Mouse (Mus musculus) liver, embryonic 13.5 days (tissue): Measurements from ENCODE around the gene D430041D05Rik. TPM values are rescaled to one million over a fixed set of nuclear protein-coding genes. Genes with fewer than 3 reads are reported as not detected.

Experiments used
- ATAC-seq: fragments of 200-750 bp; cut with Nextera tagmentation; 2 replicates; pipeline ENCODE4 v1.8.0; 2017; ENCODE audit warnings: low read depth, mild to moderate bottlenecking, moderate number of reproducible peaks, moderate library complexity
- DNase-seq: peaks from one replicate; pipeline ENCODE4 v3.0.0; 2022
- H3K27ac ChIP-seq: fragments of 300-500 bp; sonication (generic); 2 replicates; pipeline ENCODE4 v1.5.1; 2015; ENCODE audit warnings: moderate library complexity, mild to moderate bottlenecking, inconsistent platforms
- H3K27me3 ChIP-seq: fragments of 300-500 bp; sonication (generic); 2 replicates; pipeline ENCODE4 v1.6.1; 2015; ENCODE audit warnings: mild to moderate bottlenecking, inconsistent platforms
- H3K36me3 ChIP-seq: fragments of 300-500 bp; sonication (generic); 2 replicates; pipeline ENCODE4 v1.6.1; 2015; ENCODE audit warnings: mild to moderate bottlenecking, inconsistent platforms
- H3K4me1 ChIP-seq: fragments of 300-500 bp; sonication (generic); replicated peaks from 2 replicates; pipeline ENCODE4 v1.6.1; 2015; ENCODE audit warnings: inconsistent platforms
- H3K4me2 ChIP-seq: fragments of 300-500 bp; sonication (generic); 2 replicates; pipeline ENCODE4 v1.6.1; 2015; ENCODE audit warnings: inconsistent platforms, mild to moderate bottlenecking, moderate library complexity
- H3K4me3 ChIP-seq: fragments of 300-500 bp; sonication (generic); replicated peaks from 2 replicates; pipeline ENCODE4 v1.5.1; 2015; ENCODE audit warnings: mild to moderate bottlenecking, inconsistent platforms
- H3K9ac ChIP-seq: fragments of 300-500 bp; sonication (generic); 2 replicates; pipeline ENCODE4 v1.6.1; 2015; ENCODE audit warnings: mild to moderate bottlenecking, inconsistent platforms
- H3K9me3 ChIP-seq: fragments of 300-500 bp; sonication (generic); replicated peaks from 2 replicates; pipeline ENCODE4 v1.6.1; 2016; ENCODE audit warnings: inconsistent platforms
- WGBS: fragments of 180-500 bp; shearing (Covaris S2); methylation state at CpG from one replicate; pipeline ENCODE4 v1.1.7; 2015; ENCODE audit not compliant: insufficient replicate concordance; 5-methylcytosine and 5-hydroxymethylcytosine counted together
- polyA plus RNA-seq: library from polyadenylated mRNA; unstranded; fragments of >200 nt; fragmentation: Nextera tagmentation; extraction: Ambion mirVana; gene quantifications from 2 replicates; pipeline ENCODE4 v1.2.1, GENCODE M21; 2015

D430041D05Rik gene
- polyA plus RNA-seq, 1 experiment from 2014 or later, result 0.01 TPM

DNA sequence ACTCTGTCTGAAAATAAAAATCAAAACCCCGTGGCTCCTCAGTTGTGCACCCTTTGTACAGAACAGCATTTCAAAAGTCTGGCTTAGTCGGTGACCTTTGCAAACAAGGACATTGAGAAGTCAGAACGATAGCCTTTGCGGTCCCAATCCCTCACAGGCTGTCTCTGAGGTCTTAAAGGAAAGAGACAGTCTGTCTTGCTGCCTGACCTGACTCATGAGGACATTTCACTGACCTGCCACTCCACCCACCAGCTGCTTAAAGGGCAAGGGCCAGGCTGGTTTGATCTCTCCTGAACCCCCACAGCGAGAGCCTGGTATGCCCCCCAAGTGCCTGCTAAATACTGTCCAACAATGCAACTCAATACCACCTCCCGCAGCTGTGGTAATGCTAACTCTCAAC lies 6.8 kb downstream of the D430041D05Rik start:
- ATAC-seq, result no peak
- no peaks in the 10 kb centered on the region for H3K36me3 ChIP-seq
- WGBS, result 68% methylated on average over 6 of the region's 6 CpGs

DNA sequence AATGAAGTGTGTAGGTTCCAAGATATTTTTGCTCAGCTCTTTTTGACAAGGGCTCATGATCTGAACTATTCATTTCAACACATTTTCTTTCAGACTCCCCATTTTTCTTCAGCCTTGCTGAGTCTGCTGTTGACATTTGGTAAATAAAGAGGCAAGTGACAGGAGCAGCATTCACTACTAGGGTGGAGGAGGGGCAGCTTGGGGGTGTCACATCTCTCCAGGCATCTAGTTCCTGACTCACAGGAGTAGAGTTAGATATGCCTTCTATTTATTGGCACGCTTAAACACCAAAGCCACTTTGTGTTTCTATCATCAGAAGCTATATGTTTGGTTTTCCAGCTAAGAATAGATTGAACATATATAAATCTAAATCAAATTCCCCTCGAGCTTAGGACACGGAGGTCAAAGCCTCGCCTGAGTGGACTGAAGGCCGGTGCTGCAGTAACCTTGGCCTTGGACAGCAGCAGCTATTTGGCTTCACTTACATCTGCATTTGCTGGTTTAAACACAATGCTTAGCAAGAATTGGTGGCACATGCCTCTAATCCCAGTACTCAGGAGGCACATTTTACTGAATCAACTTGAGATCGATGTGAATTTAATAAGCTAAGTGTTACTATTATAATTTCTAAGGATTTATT lies 12.0 kb downstream of the D430041D05Rik start:
- H3K4me1 ChIP-seq, result no peaks in the 10 kb centered on the region
- H3K27ac ChIP-seq, result no peak overlapping the region
- H3K9me3 ChIP-seq, result no peaks in the 10 kb centered on the region
- H3K36me3 ChIP-seq, result no peaks in the 10 kb centered on the region
- no peak overlapping the region for H3K9ac ChIP-seq
- no peak overlapping the region for H3K4me2 ChIP-seq
- no peak for ATAC-seq
- 64% methylated on average over 6 of the region's 6 CpGs for WGBS
- H3K27me3 ChIP-seq, result no peaks in the 10 kb centered on the region
- no peak for DNase-seq
- H3K4me3 ChIP-seq, result no peak overlapping the region

More for the DNA sequence above, 6.8 kb downstream of the D430041D05Rik start:
- Histone ChIP-seq H3K4me2 (no peak overlapping the region), H3K4me3 (no peak overlapping the region), H3K9ac (no peak overlapping the region), H3K27ac (no peak overlapping the region), H3K27me3 (peaks cover 28% of the 10 kb centered on the region), H3K9me3 (no peaks in the 10 kb centered on the region), H3K4me1 (no peaks in the 10 kb centered on the region)
- DNase-seq, result no peak

DNA sequence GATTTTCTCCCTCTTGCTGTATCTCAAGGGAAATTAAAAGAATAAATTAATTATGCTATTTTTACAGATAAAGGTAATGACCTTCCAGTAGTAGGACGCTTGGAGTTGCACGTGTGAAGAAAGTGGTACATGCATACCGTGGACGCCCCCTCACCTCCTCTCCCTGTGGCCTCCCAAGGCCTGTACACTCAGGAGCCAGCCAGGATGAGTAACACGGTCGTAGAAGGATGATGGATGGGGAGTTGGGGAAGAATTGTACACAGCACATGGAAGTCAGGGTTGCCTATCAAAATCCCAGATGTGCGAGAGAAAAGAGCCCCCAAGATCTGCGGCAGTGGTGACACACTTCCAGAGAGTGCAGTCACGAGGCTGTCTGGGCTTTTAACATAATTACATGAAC lies 14.9 kb downstream of the D430041D05Rik start:
- Histone ChIP-seq H3K9ac (no peak overlapping the region), H3K27me3 (no peaks in the 10 kb centered on the region), H3K4me1 (no peaks in the 10 kb centered on the region), H3K9me3 (no peaks in the 10 kb centered on the region), H3K4me3 (no peak overlapping the region), H3K27ac (no peak overlapping the region), H3K4me2 (no peak overlapping the region), H3K36me3 (no peaks in the 10 kb centered on the region)
- ATAC-seq (no peak), DNase-seq (no peak)
- 58% methylated on average over 9 of the region's 9 CpGs for WGBS

DNA sequence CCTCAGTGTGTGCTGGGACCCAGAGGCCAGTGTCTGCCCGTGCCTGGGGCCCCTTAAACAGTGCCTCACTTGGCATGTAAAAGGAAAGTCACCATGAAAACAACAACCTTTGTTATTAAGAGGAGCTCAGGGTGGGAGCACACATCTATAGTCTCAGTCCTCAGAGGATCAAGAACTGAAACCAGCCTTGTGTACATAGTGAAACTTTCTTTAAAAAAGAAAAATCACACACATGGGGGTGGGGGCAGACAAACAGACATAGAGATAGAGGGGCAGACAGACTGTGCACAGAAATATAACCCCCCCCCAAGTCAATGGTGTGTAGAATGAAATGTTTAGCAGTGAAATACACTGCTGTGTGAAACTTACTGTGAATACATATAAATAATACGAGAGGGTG lies 16.0 kb downstream of the D430041D05Rik start:
- Histone ChIP-seq H3K27ac (no peak overlapping the region), H3K4me3 (no peak overlapping the region), H3K4me2 (no peak overlapping the region), H3K4me1 (no peaks in the 10 kb centered on the region), H3K9me3 (no peaks in the 10 kb centered on the region), H3K36me3 (no peaks in the 10 kb centered on the region), H3K9ac (no peak overlapping the region), H3K27me3 (no peaks in the 10 kb centered on the region)
- ATAC-seq (no peak), DNase-seq (no peak)
- WGBS, result 32% methylated on average over 2 of the region's 2 CpGs

DNA sequence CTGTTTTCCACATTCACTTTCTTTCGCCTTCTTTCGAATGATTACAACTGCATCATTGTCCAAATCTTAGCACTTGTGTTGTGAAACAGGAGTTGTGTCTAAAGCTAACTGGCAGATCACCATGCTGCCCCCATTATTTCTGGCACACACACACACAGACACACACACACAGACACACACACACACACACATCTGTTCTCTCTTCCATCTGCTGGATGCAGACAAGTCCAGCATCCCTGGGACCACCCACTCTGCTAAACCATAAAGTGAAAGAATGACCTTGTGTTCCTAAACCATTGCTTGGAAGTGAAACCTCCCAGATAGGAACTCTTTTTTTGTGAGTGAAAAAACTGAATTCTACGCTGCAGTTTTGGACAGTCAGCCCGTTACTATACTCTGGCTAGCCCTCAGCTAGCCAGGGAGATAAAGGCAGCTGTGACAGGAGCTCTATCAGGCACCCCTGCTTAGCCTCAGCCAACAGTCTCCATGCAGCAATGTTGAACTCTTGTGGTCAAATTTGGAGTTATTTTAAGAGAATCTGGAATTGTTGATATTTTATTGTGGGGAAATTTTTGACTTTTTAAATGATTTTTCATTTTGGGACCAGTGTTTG lies 18.0 kb downstream of the D430041D05Rik start:
- Histone ChIP-seq H3K36me3 (no peaks in the 10 kb centered on the region), H3K9ac (no peak overlapping the region), H3K4me2 (no peak overlapping the region), H3K4me1 (no peaks in the 10 kb centered on the region), H3K27me3 (no peaks in the 10 kb centered on the region), H3K27ac (no peak overlapping the region), H3K4me3 (no peak overlapping the region), H3K9me3 (no peaks in the 10 kb centered on the region)
- DNase-seq, result no peak
- WGBS, result 64% methylated on average over 4 of the region's 4 CpGs
- ATAC-seq, result no peak

DNA sequence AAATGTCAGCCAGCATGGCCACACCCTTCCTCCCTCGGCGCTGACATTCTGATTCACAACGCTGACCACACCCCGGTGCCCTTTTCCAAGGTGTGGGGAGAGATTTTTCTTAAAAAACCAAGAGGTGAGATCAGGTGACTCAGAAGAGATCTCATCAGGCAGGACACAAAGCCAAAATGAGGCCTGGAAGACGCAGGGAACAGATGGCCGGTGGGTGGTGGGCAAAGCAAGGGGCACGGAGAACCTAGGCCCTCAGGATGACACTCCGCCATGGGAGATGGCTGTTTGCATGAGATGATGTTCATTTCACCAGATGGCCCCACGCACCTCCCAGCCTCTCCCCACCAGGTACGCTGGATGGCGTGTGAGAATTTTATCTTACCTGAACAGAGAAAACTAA lies 21.6 kb downstream of the D430041D05Rik start:
- Histone ChIP-seq H3K27ac (no peak overlapping the region), H3K4me1 (no peaks in the 10 kb centered on the region), H3K27me3 (no peaks in the 10 kb centered on the region), H3K36me3 (no peaks in the 10 kb centered on the region), H3K9me3 (no peaks in the 10 kb centered on the region), H3K4me2 (no peak overlapping the region), H3K4me3 (no peak overlapping the region), H3K9ac (no peak overlapping the region)
- 72% methylated on average over 11 of the region's 11 CpGs for WGBS
- ATAC-seq (no peak), DNase-seq (no peak)

DNA sequence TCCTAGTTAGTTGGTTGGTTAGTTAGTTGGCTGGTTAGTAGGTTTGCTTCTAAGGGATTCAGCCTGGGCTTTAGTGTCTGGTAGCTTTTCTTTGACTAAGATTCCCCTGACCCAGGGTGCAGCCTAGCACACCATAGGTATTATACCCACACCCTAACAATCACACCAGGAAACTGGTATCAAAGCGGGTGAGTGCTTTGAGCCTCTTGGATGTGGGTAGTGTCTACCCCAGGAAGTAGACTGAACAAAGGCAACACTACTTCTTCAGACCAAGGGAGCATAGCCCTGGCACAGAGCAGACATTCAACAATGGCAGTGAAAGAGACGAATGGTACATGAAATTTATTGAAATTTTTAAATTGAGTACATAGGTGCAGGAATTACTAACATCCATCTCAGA lies 24.9 kb downstream of the D430041D05Rik start:
- no peak overlapping the region for H3K4me2 ChIP-seq
- no peaks in the 10 kb centered on the region for H3K36me3 ChIP-seq
- H3K4me1 ChIP-seq, result no peaks in the 10 kb centered on the region
- ATAC-seq (no peak), DNase-seq (no peak)
- WGBS, result 74% methylated on average over 2 of the region's 2 CpGs
- no peaks in the 10 kb centered on the region for H3K27me3 ChIP-seq
- no peak overlapping the region for H3K4me3 ChIP-seq
- no peak overlapping the region for H3K9ac ChIP-seq
- no peak overlapping the region for H3K27ac ChIP-seq
- H3K9me3 ChIP-seq, result no peaks in the 10 kb centered on the region

DNA sequence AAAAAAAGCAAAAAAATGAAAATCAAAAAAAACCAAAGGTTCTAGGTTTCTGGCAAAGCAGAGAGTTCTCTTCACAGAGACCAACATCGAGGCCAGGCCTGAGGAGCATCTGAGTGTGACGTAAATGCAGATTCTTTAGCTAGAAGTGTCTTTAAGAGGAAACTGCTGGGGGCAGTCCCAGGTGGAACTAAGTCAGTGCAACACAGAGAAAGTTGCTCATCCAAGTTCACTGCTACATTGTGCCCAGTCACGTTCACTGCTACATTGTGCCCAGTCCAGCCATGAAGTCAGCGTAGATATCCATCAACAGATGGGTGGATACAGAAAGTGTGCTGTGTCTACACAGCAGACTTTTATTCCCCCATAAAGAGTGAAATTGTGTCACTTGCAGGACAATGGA lies 27.2 kb downstream of the D430041D05Rik start:
- H3K4me3 ChIP-seq, result no peak overlapping the region
- no peak for ATAC-seq

DNA sequence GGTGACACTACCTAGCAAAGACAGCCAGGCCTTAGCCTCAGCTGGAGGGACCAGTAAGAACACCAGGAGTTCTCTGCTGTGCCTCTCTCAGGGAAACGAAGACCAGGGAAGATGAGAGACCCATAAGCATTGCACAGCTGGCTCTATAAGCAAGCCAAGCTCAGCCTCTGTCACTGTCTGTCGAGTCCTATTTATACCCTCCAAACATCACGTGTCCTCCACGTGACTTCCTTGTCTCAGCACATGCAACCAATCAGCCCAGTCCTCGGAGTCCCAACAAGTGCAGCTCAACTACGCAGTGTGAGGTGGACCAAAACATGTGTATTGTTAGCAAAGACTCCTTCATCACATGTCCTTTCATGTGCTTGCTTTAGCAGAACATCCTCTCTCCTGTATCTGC lies 28.0 kb downstream of the D430041D05Rik start:
- Histone ChIP-seq H3K27ac (no peak overlapping the region), H3K36me3 (no peaks in the 10 kb centered on the region), H3K4me1 (no peaks in the 10 kb centered on the region), H3K27me3 (peaks cover 12% of the 10 kb centered on the region), H3K4me2 (no peak overlapping the region), H3K9me3 (no peaks in the 10 kb centered on the region), H3K9ac (no peak overlapping the region), H3K4me3 (no peak overlapping the region)
- DNase-seq, result no peak
- 60% methylated on average over 6 of the region's 6 CpGs for WGBS
- ATAC-seq, result no peak

More for the DNA sequence above, 27.2 kb downstream of the D430041D05Rik start:
- Histone ChIP-seq H3K27ac (no peak overlapping the region), H3K27me3 (peaks cover 9% of the 10 kb centered on the region), H3K9me3 (no peaks in the 10 kb centered on the region), H3K4me2 (no peak overlapping the region), H3K36me3 (no peaks in the 10 kb centered on the region), H3K4me1 (no peaks in the 10 kb centered on the region), H3K9ac (no peak overlapping the region)
- no peak for DNase-seq
- WGBS, result 64% methylated on average over 4 of the region's 4 CpGs

DNA sequence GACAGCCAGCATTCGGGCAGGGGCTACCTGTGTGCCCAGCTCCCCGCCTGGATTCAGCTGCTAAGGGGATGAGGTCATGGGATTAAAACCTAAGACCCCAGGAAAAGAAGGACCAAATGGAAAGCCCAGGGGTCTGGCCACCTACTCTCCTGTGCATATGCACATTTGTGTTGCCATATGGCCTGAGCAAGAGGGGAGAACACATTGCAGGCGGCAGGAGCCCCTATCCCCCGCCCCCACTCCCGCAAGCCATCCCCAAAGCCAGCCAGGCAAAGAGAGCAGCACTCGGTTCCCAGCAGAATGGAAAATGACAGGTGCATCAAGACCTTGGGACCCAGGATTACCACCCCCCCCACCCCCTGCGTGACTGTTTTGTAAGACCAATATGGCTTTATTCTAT lies 31.5 kb downstream of the D430041D05Rik start:
- DNase-seq, result no peak
- H3K9me3 ChIP-seq, result no peaks in the 10 kb centered on the region
- no peaks in the 10 kb centered on the region for H3K36me3 ChIP-seq
- no peak overlapping the region for H3K4me2 ChIP-seq
- ATAC-seq, result no peak
- H3K27ac ChIP-seq, result no peak overlapping the region
- no peak overlapping the region for H3K9ac ChIP-seq
- WGBS, result 21% methylated on average over 7 of the region's 7 CpGs
- no peak overlapping the region for H3K4me3 ChIP-seq
- peaks cover 12% of the 10 kb centered on the region for H3K27me3 ChIP-seq
- H3K4me1 ChIP-seq, result no peaks in the 10 kb centered on the region

DNA sequence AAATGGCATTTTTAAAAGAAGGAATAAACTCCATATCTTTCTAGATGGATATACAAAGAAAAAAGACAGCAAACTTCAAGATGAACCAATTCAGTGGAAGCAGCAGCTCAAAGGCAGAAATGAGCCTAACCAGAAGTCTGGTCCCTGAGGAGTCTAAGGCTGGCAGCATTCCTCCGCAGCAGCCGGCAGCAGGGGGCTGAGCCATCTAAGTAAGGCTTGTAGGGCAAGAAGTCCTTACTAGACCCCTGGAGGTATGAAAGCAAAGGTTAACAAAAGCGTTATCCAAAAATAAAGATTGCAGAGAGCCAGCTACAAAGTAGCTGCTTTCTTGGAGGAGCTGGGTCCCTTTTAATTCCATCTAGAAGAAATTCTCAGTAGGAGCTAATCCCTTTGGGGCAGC lies 32.0 kb downstream of the D430041D05Rik start:
- H3K9ac ChIP-seq, result no peak overlapping the region
- H3K27ac ChIP-seq, result no peak overlapping the region
- H3K4me3 ChIP-seq, result no peak overlapping the region
- no peaks in the 10 kb centered on the region for H3K4me1 ChIP-seq
- peaks cover 12% of the 10 kb centered on the region for H3K27me3 ChIP-seq
- H3K4me2 ChIP-seq, result no peak overlapping the region
- no peaks in the 10 kb centered on the region for H3K9me3 ChIP-seq
- DNase-seq (no peak), ATAC-seq (no peak)
- no peaks in the 10 kb centered on the region for H3K36me3 ChIP-seq
- WGBS, result 33% methylated on average over 3 of the region's 3 CpGs

DNA sequence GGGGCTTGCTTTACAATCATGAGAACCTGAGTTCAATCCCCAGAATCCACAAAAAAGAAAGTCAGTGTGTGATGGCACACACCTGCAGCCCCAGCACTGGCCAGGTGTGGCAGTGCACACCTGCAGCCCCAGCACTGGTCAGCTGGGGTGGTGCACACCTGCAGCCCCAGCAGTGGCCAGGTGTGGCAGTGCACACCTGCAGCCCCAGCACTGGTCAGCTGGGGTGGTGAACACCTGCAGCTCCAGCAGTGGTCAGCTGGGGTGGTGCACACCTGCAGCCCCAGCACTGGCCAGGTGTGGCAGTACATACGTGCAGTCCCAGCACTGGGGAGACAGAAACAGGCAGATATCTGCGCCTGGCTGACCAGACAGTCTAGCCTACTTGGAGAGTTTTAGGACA lies 32.8 kb downstream of the D430041D05Rik start:
- DNase-seq (no peak), ATAC-seq (no peak)
- Histone ChIP-seq H3K27ac (no peak overlapping the region), H3K4me2 (no peak overlapping the region), H3K4me3 (no peak overlapping the region), H3K4me1 (no peaks in the 10 kb centered on the region), H3K9me3 (no peaks in the 10 kb centered on the region), H3K27me3 (peaks cover 12% of the 10 kb centered on the region), H3K9ac (no peak overlapping the region), H3K36me3 (no peaks in the 10 kb centered on the region)
- WGBS, result 53% methylated on average over 2 of the region's 2 CpGs
